Mouse (Mus musculus) thymus, adult 18-20 months (tissue): Measurements from ENCODE around the gene Adgrb3.

Experiments used
- DNase-seq, 2 experiments: peaks; one replicate each; pipeline ENCODE4 v3.0.0; 2022; ENCODE audit warnings: mixed read lengths in 2 of 2

Adgrb3 gene

GRCm38 (mm10) chr1:25828971-25829920, at the start of gene Adgrb3:
Gene Adgrb3, minus strand, starts transcription at chr1:25829707.
- DNase-seq: no peak

GRCm38 (mm10) chr1:25877526-25877925, 48.0 kb upstream of the Adgrb3 start:
- no peak for DNase-seq

GRCm38 (mm10) chr1:25857473-25857872, 28.0 kb upstream of the Adgrb3 start:
- DNase-seq: no peak

GRCm38 (mm10) chr1:25854451-25854978, 25.0 kb upstream of the Adgrb3 start:
- no peak for DNase-seq

- DNase-seq: no peak
Observed at GRCm38 (mm10) chr1:25832260-25832659, 2.8 kb upstream of the Adgrb3 start.

- no peak for DNase-seq
Observed at GRCm38 (mm10) chr1:25831521-25831900, 2.0 kb upstream of the Adgrb3 start.

GRCm38 (mm10) chr1:25830757-25831520, 1.4 kb upstream of the Adgrb3 start:
- no peak for DNase-seq

GRCm38 (mm10) chr1:25829921-25830751, 629 bp upstream of the Adgrb3 start:
- no peak for DNase-seq

GRCm38 (mm10) chr1:25828071-25828755, 1.3 kb downstream of the Adgrb3 start:
- DNase-seq: no peak

- DNase-seq: no peak
Observed at GRCm38 (mm10) chr1:25827436-25827835, 2.1 kb downstream of the Adgrb3 start.

GRCm38 (mm10) chr1:25826771-25827170, 2.7 kb downstream of the Adgrb3 start:
- no peak for DNase-seq

- DNase-seq: no peak
Observed at GRCm38 (mm10) chr1:25824626-25825025, 4.9 kb downstream of the Adgrb3 start.

GRCm38 (mm10) chr1:25823961-25824360, 5.5 kb downstream of the Adgrb3 start:
- DNase-seq: no peak

- DNase-seq: no peak
Observed at GRCm38 (mm10) chr1:25815491-25815890, 14.0 kb downstream of the Adgrb3 start.

- DNase-seq: no peak
Observed at GRCm38 (mm10) chr1:25778784-25779183, 50.7 kb downstream of the Adgrb3 start.

GRCm38 (mm10) chr1:25777459-25777858, 52.0 kb downstream of the Adgrb3 start:
- DNase-seq: no peak

- DNase-seq: no peak
Observed at GRCm38 (mm10) chr1:25775440-25776130, 53.9 kb downstream of the Adgrb3 start.

- no peak for DNase-seq
Observed at GRCm38 (mm10) chr1:25768958-25769357, 60.5 kb downstream of the Adgrb3 start.

GRCm38 (mm10) chr1:25755265-25755664, 74.2 kb downstream of the Adgrb3 start:
- no peak for DNase-seq

- DNase-seq: no peak
Observed at GRCm38 (mm10) chr1:25754528-25754927, 75.0 kb downstream of the Adgrb3 start.

- DNase-seq: no peak
Observed at GRCm38 (mm10) chr1:25745575-25745974, 83.9 kb downstream of the Adgrb3 start.
